ENCODE assay signal across 9 mouse cellular contexts in the genomic region with DNA sequence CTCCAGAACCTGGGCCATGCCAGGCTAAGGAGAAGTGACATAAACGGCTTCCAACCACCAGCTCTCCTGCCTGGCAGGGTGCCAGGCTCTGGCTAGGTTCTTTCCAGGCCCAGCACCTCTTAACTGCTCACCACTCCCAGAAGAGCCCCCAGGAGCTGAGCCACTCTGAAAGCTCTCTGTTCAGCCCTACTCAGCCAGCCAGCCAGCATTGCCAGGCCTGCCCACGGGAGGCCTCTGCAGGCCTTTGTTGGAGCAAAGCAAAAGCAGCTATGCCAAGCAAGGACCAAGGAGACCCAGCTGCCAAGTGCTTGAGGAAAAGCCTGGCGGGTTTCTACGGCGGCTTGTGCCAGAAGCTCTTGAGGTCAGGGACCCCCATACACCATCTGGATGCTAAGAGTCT. TPM values are rescaled to one million over a fixed set of nuclear protein-coding genes. Genes with fewer than 3 reads are reported as not detected.
DNase-seq lines count a peak whose midpoint lies in the region; TF ChIP-seq lines count a peak whose summit lies in the region.
"Had no signal": no experiment of that assay in that cellular context is flagged by ENCODE, and none has a peak within 500 bp of the region (broad histone marks: within the 10 kb centered on the region; RNA-seq: fewer than 3 reads in every experiment).

No protein-coding gene starts in this region.

- 86% methylated on average over 5 of the region's 5 CpGs for WGBS in forebrain, embryonic 10.5 days
- 83% methylated on average over 5 of the region's 5 CpGs for WGBS in midbrain, embryonic 10.5 days

- peaks cover 81% of the 10 kb centered on the region for H3K4me1 ChIP-seq in forebrain, embryonic 10.5 days
- peaks cover 74% of the 10 kb centered on the region for H3K4me1 ChIP-seq in midbrain, embryonic 10.5 days

- peaks cover 6% of the 10 kb centered on the region; the same call in 1 of the 2 replicates for H3K36me3 ChIP-seq in forebrain, embryonic 10.5 days (replicated peaks)
- H3K36me3 ChIP-seq in midbrain, embryonic 10.5 days: peaks cover 5% of the 10 kb centered on the region; the same call in 1 of the 2 replicates

- peak overlapping the region; percentile 18; the same call in 1 of the 2 replicates for H3K4me3 ChIP-seq in forebrain, embryonic 10.5 days
- H3K4me3 ChIP-seq in midbrain, embryonic 10.5 days: peak overlapping the region; percentile 81; the same call in 1 of the 2 replicates

- H3K9me3 ChIP-seq in forebrain, embryonic 10.5 days: no peaks in the 10 kb centered on the region
- H3K9me3 ChIP-seq in midbrain, embryonic 10.5 days (replicated peaks): no peaks in the 10 kb centered on the region

- H3K27ac ChIP-seq in forebrain, embryonic 10.5 days: peak overlapping the region; percentile 61; the same call in 1 of the 2 replicates
- H3K27ac ChIP-seq in midbrain, embryonic 10.5 days (replicated peaks): 0 out of 2 replicates have a peak overlapping the region, but pooled peaks have one; percentile 4

- DNase-seq in kidney, postnatal 10 days: peak; percentile 49
- no peak for DNase-seq in kidney, adult 11 months
- peak; percentile 92 for DNase-seq in brain, embryonic 14.5 days (ENCODE audit: low read depth)
- no peak for DNase-seq in forebrain, embryonic 10.5 days (ENCODE audit: extremely low spot score, low spot score)
- no peak for DNase-seq in midbrain, embryonic 10.5 days (ENCODE audit: low spot score)
- DNase-seq in thymus, postnatal 14 days: no peak
- DNase-seq in thymus, adult 18-20 months: no peak
- DNase-seq in adrenal gland, postnatal 10 days: no peak
- DNase-seq: liver, postnatal 0 days had no signal

- no peak for TF ChIP-seq POLR2A in brain, embryonic 14.5 days (IDR thresholded peaks at IDR 0.05; ENCODE audit: borderline replicate concordance, extremely low read depth, insufficient read depth, insufficient read length, poor library complexity, severe bottlenecking)

- no peaks in the 10 kb centered on the region for H3K27me3 ChIP-seq in forebrain, embryonic 10.5 days (ENCODE audit: poor library complexity, severe bottlenecking)
- H3K27me3 ChIP-seq in midbrain, embryonic 10.5 days (ENCODE audit: low read depth, poor library complexity, severe bottlenecking): 0 out of 2 replicates have a peak, but pooled peaks cover 9% of the 10 kb centered on the region

- TF ChIP-seq CTCF in brain, embryonic 14.5 days (IDR thresholded peaks at IDR 0.05; ENCODE audit: borderline replicate concordance, extremely low read depth, insufficient read depth, insufficient read length): no peak; the same call in 1 of the 2 replicates

RNA-seq across cellular contexts. Expression of a gene that starts 2.7 kb away (rescaled TPM):
- polyA plus RNA-seq in brain, embryonic 14.5 days (2012; rRNA removed): 280 and 349 TPM in 2 replicates
- 9.2 and 9.4 TPM in 2 replicates for polyA plus RNA-seq in forebrain, embryonic 10.5 days (2016; fragmentation: Nextera tagmentation; extraction: Ambion mirVana)
- polyA plus RNA-seq in midbrain, embryonic 10.5 days (2016; fragmentation: Nextera tagmentation; extraction: Ambion mirVana): 7.4 and 11.8 TPM in 2 replicates
- 10 to 100 TPM in 1 of 2 experiments, 1 to 10 TPM in 1; 8.3 to 13.4 TPM for total RNA-seq in adrenal gland, postnatal 10 days (2021)

RNA-seq across cellular contexts. Expression of a gene that starts 6.6 kb away (rescaled TPM):
- 71.0 and 104 TPM in 2 replicates for polyA plus RNA-seq in brain, embryonic 14.5 days (2012; rRNA removed)
- polyA plus RNA-seq in forebrain, embryonic 10.5 days (2016; fragmentation: Nextera tagmentation; extraction: Ambion mirVana): 12.2 and 12.8 TPM in 2 replicates
- polyA plus RNA-seq in midbrain, embryonic 10.5 days (2016; fragmentation: Nextera tagmentation; extraction: Ambion mirVana): 10.9 and 11.7 TPM in 2 replicates
- total RNA-seq in adrenal gland, postnatal 10 days (2021): 10 to 100 TPM; 49.7 to 57.8 TPM

RNA-seq across cellular contexts. Expression of a gene that starts 24.6 kb away (rescaled TPM):
- polyA plus RNA-seq in brain, embryonic 14.5 days (2012; rRNA removed): 1.1 and 1.9 TPM in 2 replicates
- polyA plus RNA-seq in forebrain, embryonic 10.5 days (2016; fragmentation: Nextera tagmentation; extraction: Ambion mirVana): 0.07 and 0.21 TPM in 2 replicates
- polyA plus RNA-seq in midbrain, embryonic 10.5 days (2016; fragmentation: Nextera tagmentation; extraction: Ambion mirVana): not detected in 2 replicates
- total RNA-seq in adrenal gland, postnatal 10 days (2021): 10 to 100 TPM in 1 of 2 experiments, 1 to 10 TPM in 1; 5.4 to 24.8 TPM

RNA-seq across cellular contexts. Expression of a gene that starts 28.1 kb away (rescaled TPM):
- 0.57 and 0.75 TPM in 2 replicates for polyA plus RNA-seq in brain, embryonic 14.5 days (2012; rRNA removed)
- 4.7 and 5.5 TPM in 2 replicates for polyA plus RNA-seq in forebrain, embryonic 10.5 days (2016; fragmentation: Nextera tagmentation; extraction: Ambion mirVana)
- 3.9 and 4.2 TPM in 2 replicates for polyA plus RNA-seq in midbrain, embryonic 10.5 days (2016; fragmentation: Nextera tagmentation; extraction: Ambion mirVana)
- total RNA-seq in adrenal gland, postnatal 10 days (2021): 10 to 100 TPM; 26.1 to 27.5 TPM

RNA-seq across cellular contexts. Expression of a gene that starts 29.0 kb away (rescaled TPM):
- polyA plus RNA-seq in brain, embryonic 14.5 days (2012; rRNA removed): 11.6 and 16.6 TPM in 2 replicates
- polyA plus RNA-seq in forebrain, embryonic 10.5 days (2016; fragmentation: Nextera tagmentation; extraction: Ambion mirVana): 30.4 and 32.7 TPM in 2 replicates
- 31.3 and 36.5 TPM in 2 replicates for polyA plus RNA-seq in midbrain, embryonic 10.5 days (2016; fragmentation: Nextera tagmentation; extraction: Ambion mirVana)
- total RNA-seq in adrenal gland, postnatal 10 days (2021): 10 to 100 TPM; 12.9 to 13.2 TPM

Comparison
In these comparisons a context has a peak if more than half of its experiments do, and no peak if none do; other contexts are left out.
1. DNase-seq: peak in kidney, postnatal 10 days (single experiment) and brain, embryonic 14.5 days (single experiment); none in kidney, adult 11 months (single experiment), forebrain, embryonic 10.5 days (single experiment), midbrain, embryonic 10.5 days (single experiment), thymus, postnatal 14 days (single experiment), thymus, adult 18-20 months (0 of 2) and adrenal gland, postnatal 10 days (single experiment).
2. RNA of a gene that starts 2.7 kb away (polyA plus RNA-seq): 280 to 349 TPM in brain, embryonic 14.5 days; 9.2 to 9.4 TPM in forebrain, embryonic 10.5 days and 7.4 to 11.8 TPM in midbrain, embryonic 10.5 days; every median in the first group is over 10 times any median in the second.